27 mouse cellular contexts compared by ENCODE assay signal in genomic region chr1:77870125-77870524, GRCm38 (mm10).
"Had no signal": no experiment of that assay in that cellular context is flagged by ENCODE, and none has a peak within 500 bp of the region (broad histone marks: within the 10 kb centered on the region; RNA-seq: fewer than 3 reads in every experiment).

No protein-coding gene starts in this region.

- H3K4me1 ChIP-seq: heart, embryonic 10.5 days; heart, embryonic 12.5 days; hindbrain, embryonic 10.5 days; hindbrain, embryonic 12.5 days; intestine, embryonic 15.5 days; kidney, embryonic 15.5 days; limb, embryonic 10.5 days; limb, embryonic 12.5 days; liver, embryonic 13.5 days; liver, embryonic 15.5 days had no signal

- DNase-seq: gastrocnemius, adult 2 months; gastrocnemius, postnatal 10 days; gastrocnemius, postnatal 25 days; heart, adult 18-20 months; heart, postnatal 10 days; heart, postnatal 4 days; kidney, adult 2 months; kidney, adult 9 months; kidney, postnatal 14 days; kidney, postnatal 36 days; liver; liver, embryonic 13.5 days had no signal

- ATAC-seq: hindbrain, embryonic 16.5 days; inflammation-experienced regulatory T-cells, adult 6 months; intestine, embryonic 15.5 days; intestine, postnatal 0 days had no signal

- H3K4me3 ChIP-seq: gastrocnemius, adult 2 months; heart, embryonic 10.5 days; heart, embryonic 12.5 days; hindbrain, embryonic 10.5 days; hindbrain, embryonic 12.5 days; intestine, embryonic 15.5 days; kidney, embryonic 15.5 days; left cerebral cortex, adult 2 months; limb, embryonic 10.5 days; limb, embryonic 12.5 days; liver, embryonic 13.5 days; liver, embryonic 15.5 days had no signal

- H3K27ac ChIP-seq: gastrocnemius, adult 2 months; heart, embryonic 10.5 days; hindbrain, embryonic 10.5 days; hindbrain, embryonic 12.5 days; hindbrain, embryonic 14.5 days; intestine, embryonic 15.5 days; kidney, embryonic 15.5 days; kidney, postnatal 0 days; left cerebral cortex, adult 2 months; limb, embryonic 10.5 days; limb, embryonic 12.5 days; liver, embryonic 13.5 days; liver, embryonic 15.5 days had no signal
